Mouse (Mus musculus) kidney, adult 11 months (tissue): ENCODE results near the gene Ldha.

ENCODE experiments used
- DNase-seq: peaks from one replicate; pipeline ENCODE4 v3.0.0; 2022

Gene Ldha

GRCm38 (mm10) chr7:46838104-46838671 is 3.1 kb upstream of the Ldha start:
- DNase-seq: peak; percentile 72

- DNase-seq: peak; percentile 93
Measured at GRCm38 (mm10) chr7:46838891-46839302, 2.4 kb upstream of the Ldha start.

GRCm38 (mm10) chr7:46839446-46839845 is 1.8 kb upstream of the Ldha start:
- peak; percentile 83 for DNase-seq

GRCm38 (mm10) chr7:46839861-46840260 is 1.4 kb upstream of the Ldha start:
- no peak for DNase-seq

GRCm38 (mm10) chr7:46840326-46840725 is 949 bp upstream of the Ldha start:
- no peak for DNase-seq

GRCm38 (mm10) chr7:46842278-46842677 is 1.0 kb downstream of the Ldha start:
- no peak for DNase-seq

GRCm38 (mm10) chr7:46843576-46843975 is 2.3 kb downstream of the Ldha start:
- DNase-seq: no peak

- DNase-seq: peak; percentile 87
Measured at GRCm38 (mm10) chr7:46845211-46845977, 4.1 kb downstream of the Ldha start.

GRCm38 (mm10) chr7:46845978-46846485 is 4.8 kb downstream of the Ldha start:
- no peak for DNase-seq

GRCm38 (mm10) chr7:46846486-46847244 is 5.4 kb downstream of the Ldha start:
- peak; percentile 72 for DNase-seq

GRCm38 (mm10) chr7:46849287-46849686 is 8.0 kb downstream of the Ldha start:
- peak; percentile 64 for DNase-seq

GRCm38 (mm10) chr7:46851026-46851425 is 9.8 kb downstream of the Ldha start:
- no peak for DNase-seq

GRCm38 (mm10) chr7:46852666-46853065 is 11.4 kb downstream of the Ldha start:
- peak; percentile 49 for DNase-seq

GRCm38 (mm10) chr7:46853365-46853764 is 12.1 kb downstream of the Ldha start:
- DNase-seq: no peak

GRCm38 (mm10) chr7:46855866-46856560 is 14.7 kb downstream of the Ldha start:
- DNase-seq: no peak

GRCm38 (mm10) chr7:46857436-46857835 is 16.2 kb downstream of the Ldha start:
- DNase-seq: no peak

GRCm38 (mm10) chr7:46859031-46859430 is 17.8 kb downstream of the Ldha start:
- no peak for DNase-seq

- DNase-seq: no peak
Measured at GRCm38 (mm10) chr7:46860996-46861395, 19.7 kb downstream of the Ldha start, which contains the start of gene Ldhc. TSS of gene Ldhc (plus strand) at chr7:46861203.

- no peak for DNase-seq
Measured at GRCm38 (mm10) chr7:46871988-46872387, 30.7 kb downstream of the Ldha start.

- DNase-seq: no peak
Measured at GRCm38 (mm10) chr7:46876841-46877240, 35.6 kb downstream of the Ldha start.

- no peak for DNase-seq
Measured at GRCm38 (mm10) chr7:46877255-46877654, 36.0 kb downstream of the Ldha start.

GRCm38 (mm10) chr7:46879851-46880250 is 38.6 kb downstream of the Ldha start:
- peak; percentile 9 for DNase-seq

GRCm38 (mm10) chr7:46880992-46881391 is 39.7 kb downstream of the Ldha start:
- no peak for DNase-seq
